Mouse (Mus musculus): ENCODE measurements around the gene Asb2. TPM values are rescaled to one million over a fixed set of nuclear protein-coding genes. Genes with fewer than 3 reads are reported as not detected.

Asb2 gene
- polyA plus RNA-seq, 1 experiment from 2014 or later, result 0.90 TPM

DNA sequence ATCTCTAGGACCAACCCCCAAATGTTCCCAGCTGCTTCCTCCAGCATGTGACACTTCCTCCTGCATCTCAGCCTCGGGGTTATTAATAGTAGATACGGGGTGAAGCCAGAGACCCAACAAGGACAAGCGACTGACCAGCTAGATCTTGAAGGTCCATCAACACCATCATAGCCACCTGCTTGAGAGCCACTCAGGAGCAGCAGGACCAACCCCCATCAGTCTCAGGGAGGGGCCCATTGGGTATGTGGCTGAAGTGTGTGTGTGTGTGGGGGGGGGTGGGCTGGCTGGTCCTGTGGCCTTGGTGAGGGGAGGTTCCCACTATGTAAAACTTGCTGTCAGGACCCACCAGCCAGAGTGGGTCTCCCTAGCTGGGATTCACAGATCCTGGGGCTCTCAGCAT is 19.0 kb downstream of the Asb2 start:
- Histone ChIP-seq H3K9me3 (ENCODE audit: control insufficient read depth, low read length) (no peaks in the 10 kb centered on the region), H3K4me1 (ENCODE audit: control insufficient read depth, insufficient read depth, low read length) (no peaks in the 10 kb centered on the region), H3K27ac (ENCODE audit: low read depth, low read length) (no peak overlapping the region), H3K9ac (replicated peaks; ENCODE audit: low read depth, low read length) (no peak overlapping the region), H3K36me3 (ENCODE audit: control insufficient read depth, insufficient read depth, low read length) (no peaks in the 10 kb centered on the region), H3K4me3 (ENCODE audit: low read depth, low read length) (no peak overlapping the region), H3K27me3 (ENCODE audit: control insufficient read depth, insufficient read depth, low read length) (no peaks in the 10 kb centered on the region), H3K4me2 (ENCODE audit: low read depth, low read length) (no peak overlapping the region)
- no peak for ATAC-seq (ENCODE audit: low read depth)
- 88% methylated on average over 3 of the region's 3 CpGs for WGBS

DNA sequence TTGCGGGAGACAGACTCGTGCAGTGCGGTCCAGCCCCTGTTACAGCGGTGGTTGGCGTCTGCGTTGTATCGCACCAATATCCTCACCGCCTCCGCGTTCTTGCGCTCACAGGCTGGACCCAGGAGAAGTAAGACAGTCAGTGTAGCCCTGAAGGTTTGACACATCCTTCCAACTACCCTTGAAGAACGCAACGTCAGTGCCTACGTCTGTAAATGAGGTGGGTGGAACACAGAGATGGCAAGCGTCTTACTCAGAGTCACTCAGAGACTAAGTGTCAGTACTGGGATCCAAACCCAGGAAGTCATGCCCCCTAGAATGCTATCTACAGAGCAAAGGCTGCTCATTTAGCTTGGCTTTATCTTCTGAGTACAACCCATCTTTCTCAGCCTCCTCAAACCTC is 22.4 kb downstream of the Asb2 start:
- WGBS, result 98% methylated on average over 15 of the region's 15 CpGs
- no peak for ATAC-seq (ENCODE audit: low read depth)
- no peak overlapping the region for H3K27ac ChIP-seq (ENCODE audit: low read depth, low read length)
- H3K9ac ChIP-seq (replicated peaks; ENCODE audit: low read depth, low read length), result no peak overlapping the region
- H3K4me3 ChIP-seq (ENCODE audit: low read depth, low read length), result no peak overlapping the region
- no peaks in the 10 kb centered on the region for H3K4me1 ChIP-seq (ENCODE audit: control insufficient read depth, insufficient read depth, low read length)
- H3K9me3 ChIP-seq (ENCODE audit: control insufficient read depth, low read length), result no peaks in the 10 kb centered on the region
- H3K4me2 ChIP-seq (ENCODE audit: low read depth, low read length), result no peak overlapping the region
- H3K27me3 ChIP-seq (ENCODE audit: control insufficient read depth, insufficient read depth, low read length), result no peaks in the 10 kb centered on the region; the same call in 1 of the 2 replicates
- no peaks in the 10 kb centered on the region for H3K36me3 ChIP-seq (ENCODE audit: control insufficient read depth, insufficient read depth, low read length)

DNA sequence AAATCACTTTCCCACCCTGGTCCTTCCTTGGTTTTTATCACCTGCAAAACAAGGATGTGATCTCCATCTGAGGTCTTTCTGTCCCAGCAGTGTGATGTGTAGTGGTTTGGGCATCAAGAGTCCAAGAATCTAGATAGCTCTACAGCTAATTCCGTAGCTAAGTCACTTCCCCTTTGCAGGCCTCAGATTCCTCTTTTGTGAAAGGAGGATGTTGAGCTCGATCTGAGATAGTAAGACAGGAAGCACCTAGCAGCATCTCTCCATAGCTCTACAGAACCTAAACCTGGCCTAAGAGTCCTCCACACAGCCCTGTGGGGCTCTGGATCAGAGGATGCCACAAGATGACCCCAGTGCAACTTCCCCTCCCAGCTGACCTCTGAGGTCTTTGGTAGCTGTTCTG is 22.9 kb downstream of the Asb2 start:
- no peak for ATAC-seq (ENCODE audit: low read depth)
- H3K9me3 ChIP-seq (ENCODE audit: control insufficient read depth, low read length), result no peaks in the 10 kb centered on the region
- H3K4me3 ChIP-seq (ENCODE audit: low read depth, low read length), result no peak overlapping the region
- H3K27ac ChIP-seq (ENCODE audit: low read depth, low read length), result no peak overlapping the region
- H3K4me2 ChIP-seq (ENCODE audit: low read depth, low read length), result no peak overlapping the region
- no peaks in the 10 kb centered on the region; the same call in 1 of the 2 replicates for H3K27me3 ChIP-seq (ENCODE audit: control insufficient read depth, insufficient read depth, low read length)
- no peak overlapping the region for H3K9ac ChIP-seq (replicated peaks; ENCODE audit: low read depth, low read length)
- H3K36me3 ChIP-seq (ENCODE audit: control insufficient read depth, insufficient read depth, low read length), result no peaks in the 10 kb centered on the region
- WGBS, result 87% methylated on average over 2 of the region's 2 CpGs
- no peaks in the 10 kb centered on the region for H3K4me1 ChIP-seq (ENCODE audit: control insufficient read depth, insufficient read depth, low read length)

DNA sequence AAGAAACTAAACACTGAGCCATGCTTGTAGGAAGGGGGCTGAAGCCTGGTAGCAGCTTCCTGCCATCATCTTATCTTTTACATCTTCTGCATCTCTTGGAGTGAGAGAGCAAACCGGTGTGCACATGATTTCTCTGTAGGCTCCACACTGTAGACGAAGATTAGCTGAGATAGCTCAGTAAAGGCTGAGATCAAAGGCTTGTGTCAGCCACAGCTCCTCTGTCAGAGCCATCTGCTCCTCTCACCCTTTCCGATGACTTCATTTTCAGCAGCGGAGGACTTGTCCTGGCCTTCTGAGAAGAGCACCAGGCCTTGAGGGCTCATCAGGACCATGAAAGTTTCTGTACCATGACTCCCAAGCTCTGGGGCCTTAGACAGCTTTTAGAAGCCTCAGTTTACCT is 24.3 kb downstream of the Asb2 start:
- H3K4me2 ChIP-seq (ENCODE audit: low read depth, low read length), result no peak overlapping the region
- H3K36me3 ChIP-seq (ENCODE audit: control insufficient read depth, insufficient read depth, low read length), result no peaks in the 10 kb centered on the region
- no peak overlapping the region for H3K4me3 ChIP-seq (ENCODE audit: low read depth, low read length)
- WGBS, result 73% methylated on average over 4 of the region's 4 CpGs
- no peaks in the 10 kb centered on the region; the same call in 1 of the 2 replicates for H3K27me3 ChIP-seq (ENCODE audit: control insufficient read depth, insufficient read depth, low read length)
- no peaks in the 10 kb centered on the region for H3K9me3 ChIP-seq (ENCODE audit: control insufficient read depth, low read length)
- H3K27ac ChIP-seq (ENCODE audit: low read depth, low read length), result no peak overlapping the region
- no peak overlapping the region for H3K9ac ChIP-seq (replicated peaks; ENCODE audit: low read depth, low read length)
- H3K4me1 ChIP-seq (ENCODE audit: control insufficient read depth, insufficient read depth, low read length), result no peaks in the 10 kb centered on the region
- ATAC-seq (ENCODE audit: low read depth), result no peak

DNA sequence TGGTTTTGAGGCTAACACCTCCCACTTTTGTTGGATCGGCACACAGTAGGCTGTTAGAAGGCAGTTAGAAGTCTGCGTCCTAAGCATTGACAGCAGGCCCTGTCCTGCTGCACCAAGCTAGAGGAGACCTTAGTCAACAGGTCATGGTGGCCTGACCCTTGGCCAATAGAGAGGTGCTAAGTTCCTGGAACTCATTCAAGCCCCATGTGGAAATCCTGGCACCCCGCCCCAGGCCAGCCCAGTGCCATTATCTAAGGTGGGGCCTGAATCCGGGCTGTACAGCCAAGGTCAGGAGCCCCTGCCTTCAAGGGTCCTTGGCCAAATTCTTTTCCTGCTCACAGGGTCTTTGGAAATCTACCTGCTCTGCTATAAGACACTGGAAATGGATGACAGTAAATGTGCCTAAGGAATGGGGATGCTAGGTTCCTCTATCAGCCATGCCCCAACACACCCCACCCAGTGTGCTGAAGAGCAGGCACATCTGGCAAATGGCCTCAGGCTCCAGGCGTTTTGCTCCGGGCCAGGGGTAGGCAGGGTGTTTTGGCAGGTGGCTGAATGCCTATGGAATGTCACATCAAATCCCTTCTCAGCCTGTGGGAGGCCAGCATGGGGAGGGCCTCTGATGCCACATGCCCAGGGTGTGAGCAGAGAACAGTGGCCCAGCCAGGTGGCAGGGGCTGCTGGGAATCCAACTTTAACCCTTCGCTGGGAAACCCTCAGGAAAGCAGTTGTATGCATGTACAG is 27.2 kb downstream of the Asb2 start:
- Histone ChIP-seq H3K4me1 (ENCODE audit: control insufficient read depth, insufficient read depth, low read length) (no peaks in the 10 kb centered on the region), H3K27me3 (ENCODE audit: control insufficient read depth, insufficient read depth, low read length) (peaks cover 2% of the 10 kb centered on the region; the same call in 1 of the 2 replicates)

DNA sequence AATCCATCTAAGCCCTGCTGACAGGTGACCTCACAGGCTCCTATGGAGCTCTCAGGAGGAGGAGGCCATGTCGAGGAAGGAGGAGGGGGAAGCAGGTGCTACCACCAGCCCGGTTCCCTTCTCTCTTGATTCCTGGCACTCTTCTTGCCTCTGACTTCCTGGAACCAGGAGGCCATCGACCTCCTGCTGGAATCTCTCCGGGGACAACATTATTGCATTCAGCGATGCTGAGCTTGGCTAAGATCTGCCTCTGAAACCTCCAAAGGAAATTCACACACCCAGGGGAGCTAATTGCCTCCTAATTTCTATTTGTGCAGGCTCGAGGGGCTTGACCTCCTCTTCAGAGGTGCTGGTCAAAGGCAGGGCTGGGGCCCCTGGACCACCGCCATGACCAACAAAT is 28.7 kb downstream of the Asb2 start:
- H3K4me1 ChIP-seq (ENCODE audit: control insufficient read depth, insufficient read depth, low read length), result no peaks in the 10 kb centered on the region
- no peaks in the 10 kb centered on the region for H3K9me3 ChIP-seq (ENCODE audit: control insufficient read depth, low read length)
- H3K9ac ChIP-seq (replicated peaks; ENCODE audit: low read depth, low read length), result no peak overlapping the region
- no peak for ATAC-seq (ENCODE audit: low read depth)
- peaks cover 2% of the 10 kb centered on the region; the same call in 1 of the 2 replicates for H3K27me3 ChIP-seq (ENCODE audit: control insufficient read depth, insufficient read depth, low read length)
- WGBS, result 6% methylated on average over 7 of the region's 7 CpGs
- no peak overlapping the region for H3K27ac ChIP-seq (ENCODE audit: low read depth, low read length)
- no peak overlapping the region for H3K4me2 ChIP-seq (ENCODE audit: low read depth, low read length)
- H3K4me3 ChIP-seq (ENCODE audit: low read depth, low read length), result no peak overlapping the region
- H3K36me3 ChIP-seq (ENCODE audit: control insufficient read depth, insufficient read depth, low read length), result no peaks in the 10 kb centered on the region

More for the DNA sequence above, 27.2 kb downstream of the Asb2 start:
- H3K36me3 ChIP-seq (ENCODE audit: control insufficient read depth, insufficient read depth, low read length), result no peaks in the 10 kb centered on the region
- no peak overlapping the region for H3K4me2 ChIP-seq (ENCODE audit: low read depth, low read length)
- no peak overlapping the region for H3K4me3 ChIP-seq (ENCODE audit: low read depth, low read length)
- H3K27ac ChIP-seq (ENCODE audit: low read depth, low read length), result no peak overlapping the region
- ATAC-seq (ENCODE audit: low read depth), result no peak
- no peak overlapping the region for H3K9ac ChIP-seq (replicated peaks; ENCODE audit: low read depth, low read length)
- WGBS, result 72% methylated on average over 7 of the region's 7 CpGs
- H3K9me3 ChIP-seq (ENCODE audit: control insufficient read depth, low read length), result no peaks in the 10 kb centered on the region

DNA sequence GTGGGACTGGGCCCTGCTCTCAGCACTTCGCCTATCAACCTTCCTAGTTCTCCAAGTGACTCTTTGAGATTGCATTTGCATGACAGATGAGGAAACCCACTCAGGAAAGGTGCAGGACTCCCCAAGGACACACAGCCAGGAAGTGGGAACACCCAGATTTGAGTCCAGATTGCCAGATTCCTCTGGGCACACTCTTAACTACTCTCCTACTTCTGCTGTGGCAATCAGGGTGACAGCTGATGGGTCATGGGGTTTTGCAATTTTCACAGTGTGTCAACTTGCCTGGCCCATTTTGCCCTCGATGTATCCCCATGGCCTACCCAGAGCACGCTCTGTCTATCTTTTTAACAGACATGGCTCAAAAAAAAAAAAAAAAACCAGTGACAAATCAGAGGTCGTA is 29.2 kb downstream of the Asb2 start:
- Histone ChIP-seq H3K9me3 (ENCODE audit: control insufficient read depth, low read length) (no peaks in the 10 kb centered on the region), H3K4me2 (ENCODE audit: low read depth, low read length) (no peak overlapping the region), H3K4me1 (ENCODE audit: control insufficient read depth, insufficient read depth, low read length) (no peaks in the 10 kb centered on the region), H3K27ac (ENCODE audit: low read depth, low read length) (no peak overlapping the region), H3K36me3 (ENCODE audit: control insufficient read depth, insufficient read depth, low read length) (no peaks in the 10 kb centered on the region), H3K9ac (replicated peaks; ENCODE audit: low read depth, low read length) (no peak overlapping the region), H3K4me3 (ENCODE audit: low read depth, low read length) (no peak overlapping the region), H3K27me3 (ENCODE audit: control insufficient read depth, insufficient read depth, low read length) (peaks cover 2% of the 10 kb centered on the region; the same call in 1 of the 2 replicates)
- WGBS, result 55% methylated on average over 4 of the region's 4 CpGs
- no peak for ATAC-seq (ENCODE audit: low read depth)

DNA sequence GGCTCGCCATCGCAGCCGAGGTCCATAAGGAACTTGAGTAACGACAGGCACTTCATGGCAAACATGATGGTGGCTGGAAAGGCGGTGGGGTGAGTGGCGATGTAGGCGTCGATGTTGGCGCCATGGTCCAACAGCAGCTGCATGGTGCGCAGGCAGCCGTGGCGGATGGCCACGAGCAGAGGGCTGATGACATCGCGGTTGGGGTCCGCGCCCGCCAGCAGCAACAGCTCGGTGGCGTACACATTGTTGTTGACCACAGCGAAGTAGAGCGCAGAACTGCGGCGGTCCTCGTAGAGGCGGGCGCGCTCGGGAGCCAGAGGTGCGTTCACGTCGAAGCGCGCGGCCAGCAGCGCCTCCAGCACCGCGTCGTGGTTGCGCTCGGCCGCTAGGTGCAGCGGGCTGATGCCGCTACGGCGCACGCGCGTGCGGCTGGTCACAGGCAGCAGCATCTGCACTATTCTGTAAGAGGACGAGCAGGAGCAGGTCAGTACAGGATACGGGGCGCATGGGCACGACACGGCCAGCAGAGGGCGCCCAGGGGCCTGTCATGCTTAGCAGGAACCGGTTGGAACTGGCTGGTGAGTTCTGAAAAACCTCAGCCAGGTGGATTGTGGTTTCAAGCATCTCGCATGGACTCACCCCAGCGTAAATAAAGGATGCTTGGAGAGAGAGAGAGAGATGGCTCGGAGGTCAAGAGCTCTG is 30.5 kb downstream of the Asb2 start:
- 7% methylated on average over 60 of the region's 60 CpGs for WGBS
- peak; percentile 95 for ATAC-seq (ENCODE audit: low read depth)

DNA sequence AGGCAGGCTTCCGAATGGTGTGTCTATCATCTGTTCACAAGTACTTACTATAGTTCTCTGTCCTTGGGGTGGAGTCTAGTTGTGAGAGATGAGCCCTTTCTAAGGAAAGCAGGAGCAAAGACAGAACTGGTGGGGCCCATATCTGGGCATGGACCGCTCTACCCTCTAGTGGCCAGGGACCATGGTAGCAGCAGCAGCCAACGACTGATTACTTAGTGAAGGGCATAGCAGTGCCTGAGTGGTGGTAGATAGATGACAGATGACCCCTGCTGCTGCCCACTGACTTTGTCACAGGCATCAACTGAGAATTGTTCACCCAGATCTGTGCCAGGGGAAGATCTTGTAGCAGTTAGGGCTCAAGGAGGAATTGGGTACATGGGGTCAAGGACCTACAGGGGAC is 33.0 kb downstream of the Asb2 start:
- H3K4me2 ChIP-seq (ENCODE audit: low read depth, low read length), result no peak overlapping the region
- H3K4me3 ChIP-seq (ENCODE audit: low read depth, low read length), result no peak overlapping the region
- no peaks in the 10 kb centered on the region for H3K36me3 ChIP-seq (ENCODE audit: control insufficient read depth, insufficient read depth, low read length)
- no peak for ATAC-seq (ENCODE audit: low read depth)
- H3K9ac ChIP-seq (replicated peaks; ENCODE audit: low read depth, low read length), result no peak overlapping the region
- H3K4me1 ChIP-seq (ENCODE audit: control insufficient read depth, insufficient read depth, low read length), result no peaks in the 10 kb centered on the region
- no peaks in the 10 kb centered on the region for H3K9me3 ChIP-seq (ENCODE audit: control insufficient read depth, low read length)
- WGBS, result 15% methylated on average over 3 of the region's 3 CpGs
- peaks cover 2% of the 10 kb centered on the region; the same call in 1 of the 2 replicates for H3K27me3 ChIP-seq (ENCODE audit: control insufficient read depth, insufficient read depth, low read length)
- no peak overlapping the region for H3K27ac ChIP-seq (ENCODE audit: low read depth, low read length)

More for the DNA sequence above, 30.5 kb downstream of the Asb2 start:
- Histone ChIP-seq H3K4me2 (ENCODE audit: low read depth, low read length) (peak overlapping the region; percentile 41), H3K4me1 (ENCODE audit: control insufficient read depth, insufficient read depth, low read length) (no peaks in the 10 kb centered on the region), H3K36me3 (ENCODE audit: control insufficient read depth, insufficient read depth, low read length) (no peaks in the 10 kb centered on the region), H3K4me3 (ENCODE audit: low read depth, low read length) (peak overlapping the region; percentile 22), H3K9me3 (ENCODE audit: control insufficient read depth, low read length) (no peaks in the 10 kb centered on the region), H3K9ac (replicated peaks; ENCODE audit: low read depth, low read length) (no peak overlapping the region), H3K27ac (ENCODE audit: low read depth, low read length) (no peak overlapping the region), H3K27me3 (ENCODE audit: control insufficient read depth, insufficient read depth, low read length) (peaks cover 2% of the 10 kb centered on the region; the same call in 1 of the 2 replicates)

Data from neural tube, embryonic 14.5 days (tissue).